Mouse (Mus musculus): ENCODE data around the gene Adam10. TPM values are rescaled to one million over a fixed set of nuclear protein-coding genes. Genes with fewer than 3 reads are reported as not detected.
A peak's percentile ranks its signal among the peaks of the same experiment; 100 is the strongest.

Adam10 gene
- polyA plus RNA-seq (2014; fragmentation: Nextera tagmentation; extraction: Ambion mirVana): 42.0 and 59.1 TPM in 2 replicates

DNA sequence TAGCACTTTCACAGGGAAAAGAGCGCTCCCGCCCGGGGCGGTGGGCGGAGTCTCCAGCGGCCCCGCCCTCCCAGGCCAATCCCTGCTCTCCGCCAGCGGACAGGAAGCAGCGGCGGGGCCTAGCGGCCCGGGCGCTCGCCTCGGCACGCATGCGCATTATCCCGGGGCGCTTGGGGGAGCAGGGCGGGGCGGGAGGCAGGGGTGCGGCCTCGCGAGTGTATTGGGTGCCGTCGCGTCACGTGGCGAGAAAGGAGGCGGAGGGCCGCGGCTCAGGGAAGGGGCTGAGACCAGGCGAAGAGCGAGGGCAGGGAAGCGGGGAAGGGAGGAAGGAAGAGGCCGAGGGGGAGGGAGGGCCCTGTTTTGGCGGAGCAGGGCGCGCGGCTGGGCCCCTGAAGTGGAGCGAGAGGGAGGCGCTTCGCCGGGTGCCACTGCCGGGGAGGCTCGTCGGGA lies at the start of gene Adam10:
Gene Adam10 (plus strand): TSS at position 316 of the 450 bp plus-strand sequence.
- Histone ChIP-seq H3K4me1 (ENCODE audit: control insufficient read depth, insufficient read depth, low read length) (peaks cover 14% of the 10 kb centered on the region), H3K9ac (replicated peaks; ENCODE audit: low read length) (peak within 1 kb of the TSS; percentile 94), H3K4me3 (replicated peaks; ENCODE audit: low read depth, low read length) (peak within 1 kb of the TSS; percentile 91), H3K36me3 (ENCODE audit: control insufficient read depth, insufficient read depth, low read length) (no peaks in the 10 kb centered on the region), H3K27ac (replicated peaks; ENCODE audit: low read depth, low read length) (peak within 1 kb of the TSS; percentile 98), H3K9me3 (ENCODE audit: control insufficient read depth, low read length) (no peaks in the 10 kb centered on the region), H3K4me2 (ENCODE audit: low read length) (peak within 1 kb of the TSS; percentile 84), H3K27me3 (ENCODE audit: control insufficient read depth, insufficient read depth, low read length) (no peaks in the 10 kb centered on the region)
- WGBS: under 1% methylated on average over 48 of the region's 48 CpGs
- peak; percentile 99 for ATAC-seq (ENCODE audit: low FRiP score, low TSS enrichment)
- peak; percentile 99 for DNase-seq

DNA sequence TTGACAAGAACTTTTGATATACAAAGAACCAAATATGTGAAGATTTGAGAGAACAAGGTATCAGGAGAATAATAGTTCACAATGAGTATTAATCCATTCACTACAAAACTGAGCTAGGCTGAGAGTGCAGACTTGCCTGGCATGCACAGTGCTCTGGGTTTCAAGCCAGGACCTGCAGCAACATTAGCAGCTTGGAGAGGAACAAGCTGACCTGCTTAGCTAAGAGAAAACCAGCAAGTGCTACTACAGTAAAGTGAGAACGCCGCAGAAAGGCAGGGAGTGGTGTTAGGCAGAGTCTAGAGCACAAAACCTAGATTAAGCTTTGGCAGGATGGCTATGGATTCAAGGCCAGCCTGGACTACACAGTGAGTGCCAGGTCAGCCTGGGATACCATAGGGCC lies 49.1 kb upstream of the Adam10 start:
- no peak overlapping the region for H3K4me2 ChIP-seq (ENCODE audit: low read length)
- H3K4me1 ChIP-seq (ENCODE audit: control insufficient read depth, insufficient read depth, low read length): no peaks in the 10 kb centered on the region
- DNase-seq: no peak
- no peaks in the 10 kb centered on the region for H3K27me3 ChIP-seq (ENCODE audit: control insufficient read depth, insufficient read depth, low read length)
- no peak overlapping the region for H3K27ac ChIP-seq (replicated peaks; ENCODE audit: low read depth, low read length)
- 92% methylated on average over 2 of the region's 2 CpGs for WGBS
- no peak overlapping the region for H3K9ac ChIP-seq (replicated peaks; ENCODE audit: low read length)
- H3K9me3 ChIP-seq (ENCODE audit: control insufficient read depth, low read length): no peaks in the 10 kb centered on the region
- ATAC-seq (ENCODE audit: low FRiP score, low TSS enrichment): no peak
- peaks cover 8% of the 10 kb centered on the region; the same call in 1 of the 2 replicates for H3K36me3 ChIP-seq (ENCODE audit: control insufficient read depth, insufficient read depth, low read length)
- H3K4me3 ChIP-seq (replicated peaks; ENCODE audit: low read depth, low read length): no peak overlapping the region

DNA sequence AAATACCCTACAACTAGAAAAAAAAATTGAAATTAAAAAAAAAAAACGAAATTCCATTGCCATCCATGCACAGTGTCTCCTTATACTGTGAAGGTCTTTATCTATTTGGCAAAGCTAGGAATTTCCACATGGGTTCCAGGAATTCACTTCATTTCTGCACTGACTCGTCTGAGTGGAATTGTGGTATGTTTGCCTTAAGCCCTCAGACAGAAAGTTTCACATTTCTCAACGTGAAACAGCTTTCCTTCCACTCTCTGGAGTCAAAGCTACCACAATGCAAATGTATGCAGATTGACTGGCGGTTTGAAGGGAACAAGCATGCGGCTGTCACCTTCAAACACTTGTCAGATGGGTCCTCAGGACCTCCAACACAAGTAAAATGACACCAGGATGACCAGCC lies 47.1 kb upstream of the Adam10 start:
- no peak for ATAC-seq (ENCODE audit: low FRiP score, low TSS enrichment)
- H3K27me3 ChIP-seq (ENCODE audit: control insufficient read depth, insufficient read depth, low read length): no peaks in the 10 kb centered on the region
- H3K9me3 ChIP-seq (ENCODE audit: control insufficient read depth, low read length): no peaks in the 10 kb centered on the region
- H3K4me2 ChIP-seq (ENCODE audit: low read length): no peak overlapping the region
- H3K27ac ChIP-seq (replicated peaks; ENCODE audit: low read depth, low read length): no peak overlapping the region
- no peak for DNase-seq
- no peak overlapping the region for H3K4me3 ChIP-seq (replicated peaks; ENCODE audit: low read depth, low read length)
- H3K36me3 ChIP-seq (ENCODE audit: control insufficient read depth, insufficient read depth, low read length): 0 out of 2 replicates have a peak, but pooled peaks cover 2% of the 10 kb centered on the region
- 27% methylated on average over 5 of the region's 5 CpGs for WGBS
- H3K9ac ChIP-seq (replicated peaks; ENCODE audit: low read length): no peak overlapping the region
- H3K4me1 ChIP-seq (ENCODE audit: control insufficient read depth, insufficient read depth, low read length): no peaks in the 10 kb centered on the region

DNA sequence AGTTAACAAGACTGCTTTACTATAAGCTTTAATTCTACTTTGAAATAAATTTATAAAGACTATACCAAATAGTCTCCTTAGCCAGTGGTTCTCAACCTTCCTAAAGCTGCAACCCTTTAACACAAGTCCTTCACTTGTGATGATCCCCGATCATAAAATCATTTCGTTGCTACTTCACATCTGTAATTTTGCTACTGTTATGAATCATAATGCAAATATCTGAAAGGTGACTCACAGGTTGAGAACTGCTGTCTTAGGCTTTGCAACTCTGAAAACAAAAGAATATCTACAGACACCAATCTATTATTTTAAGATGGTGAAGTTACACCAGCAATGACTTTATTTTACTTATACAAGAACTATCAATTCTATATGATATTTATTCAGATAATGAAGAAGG lies 42.0 kb upstream of the Adam10 start:
- Histone ChIP-seq H3K9me3 (ENCODE audit: control insufficient read depth, low read length) (no peaks in the 10 kb centered on the region), H3K4me1 (ENCODE audit: control insufficient read depth, insufficient read depth, low read length) (no peaks in the 10 kb centered on the region), H3K4me3 (replicated peaks; ENCODE audit: low read depth, low read length) (no peak overlapping the region), H3K27me3 (ENCODE audit: control insufficient read depth, insufficient read depth, low read length) (no peaks in the 10 kb centered on the region), H3K27ac (replicated peaks; ENCODE audit: low read depth, low read length) (no peak overlapping the region), H3K9ac (replicated peaks; ENCODE audit: low read length) (no peak overlapping the region), H3K4me2 (ENCODE audit: low read length) (no peak overlapping the region), H3K36me3 (ENCODE audit: control insufficient read depth, insufficient read depth, low read length) (peaks cover 11% of the 10 kb centered on the region)
- 85% methylated on average over 2 of the region's 2 CpGs for WGBS
- ATAC-seq (ENCODE audit: low FRiP score, low TSS enrichment) (no peak), DNase-seq (no peak)

DNA sequence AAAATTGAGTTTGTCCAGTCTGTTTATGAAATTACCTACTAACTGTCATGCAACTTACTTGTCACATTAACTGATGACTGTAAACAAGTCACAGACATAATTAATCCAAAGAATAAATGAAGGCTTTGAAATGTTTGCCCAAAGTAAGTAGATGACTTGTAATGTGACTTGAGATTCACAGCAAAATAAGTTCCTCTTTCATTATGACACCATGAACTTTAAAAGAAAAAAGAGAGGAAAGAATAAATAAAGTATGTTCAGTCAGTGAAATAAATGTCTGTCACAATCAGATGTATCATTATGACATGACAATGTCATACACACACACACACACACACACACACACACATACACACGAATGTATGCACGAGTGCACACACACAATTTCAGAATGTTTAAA lies 28.5 kb upstream of the Adam10 start:
- 85% methylated on average over 2 of the region's 2 CpGs for WGBS
- Histone ChIP-seq H3K36me3 (ENCODE audit: control insufficient read depth, insufficient read depth, low read length) (peaks cover 5% of the 10 kb centered on the region; the same call in 1 of the 2 replicates), H3K9me3 (ENCODE audit: control insufficient read depth, low read length) (no peaks in the 10 kb centered on the region), H3K4me1 (ENCODE audit: control insufficient read depth, insufficient read depth, low read length) (peaks cover 25% of the 10 kb centered on the region), H3K27me3 (ENCODE audit: control insufficient read depth, insufficient read depth, low read length) (no peaks in the 10 kb centered on the region), H3K4me3 (replicated peaks; ENCODE audit: low read depth, low read length) (no peak overlapping the region), H3K4me2 (ENCODE audit: low read length) (no peak overlapping the region), H3K9ac (replicated peaks; ENCODE audit: low read length) (no peak overlapping the region), H3K27ac (replicated peaks; ENCODE audit: low read depth, low read length) (no peak overlapping the region)
- no peak for DNase-seq
- ATAC-seq (ENCODE audit: low FRiP score, low TSS enrichment): no peak

DNA sequence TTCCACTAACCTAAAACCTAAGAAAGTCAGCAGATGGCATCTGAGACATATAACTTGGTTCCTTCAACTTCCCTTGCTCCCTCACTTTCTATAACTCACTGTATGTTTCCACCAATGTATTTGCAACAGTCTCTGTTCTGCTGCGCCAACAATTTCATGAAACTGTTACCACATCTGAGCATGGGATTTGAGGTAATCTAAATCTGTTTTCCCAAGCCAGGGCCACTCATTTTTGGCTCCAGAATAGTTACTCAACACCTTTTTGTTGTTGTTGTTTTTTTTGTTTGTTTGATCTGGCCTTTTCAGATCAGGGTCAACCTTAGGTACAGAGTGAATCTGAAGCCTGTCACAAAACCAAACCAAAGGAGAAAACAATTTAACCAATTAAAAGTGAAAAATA lies 27.8 kb upstream of the Adam10 start:
- Histone ChIP-seq H3K4me3 (replicated peaks; ENCODE audit: low read depth, low read length) (no peak overlapping the region), H3K4me2 (ENCODE audit: low read length) (no peak overlapping the region), H3K9me3 (ENCODE audit: control insufficient read depth, low read length) (no peaks in the 10 kb centered on the region), H3K36me3 (ENCODE audit: control insufficient read depth, insufficient read depth, low read length) (peaks cover 5% of the 10 kb centered on the region; the same call in 1 of the 2 replicates), H3K4me1 (ENCODE audit: control insufficient read depth, insufficient read depth, low read length) (peaks cover 28% of the 10 kb centered on the region), H3K27ac (replicated peaks; ENCODE audit: low read depth, low read length) (no peak overlapping the region), H3K27me3 (ENCODE audit: control insufficient read depth, insufficient read depth, low read length) (no peaks in the 10 kb centered on the region), H3K9ac (replicated peaks; ENCODE audit: low read length) (no peak overlapping the region)
- DNase-seq (no peak), ATAC-seq (ENCODE audit: low FRiP score, low TSS enrichment) (no peak)
- 97% methylated on average over 1 of the region's 1 CpGs for WGBS

DNA sequence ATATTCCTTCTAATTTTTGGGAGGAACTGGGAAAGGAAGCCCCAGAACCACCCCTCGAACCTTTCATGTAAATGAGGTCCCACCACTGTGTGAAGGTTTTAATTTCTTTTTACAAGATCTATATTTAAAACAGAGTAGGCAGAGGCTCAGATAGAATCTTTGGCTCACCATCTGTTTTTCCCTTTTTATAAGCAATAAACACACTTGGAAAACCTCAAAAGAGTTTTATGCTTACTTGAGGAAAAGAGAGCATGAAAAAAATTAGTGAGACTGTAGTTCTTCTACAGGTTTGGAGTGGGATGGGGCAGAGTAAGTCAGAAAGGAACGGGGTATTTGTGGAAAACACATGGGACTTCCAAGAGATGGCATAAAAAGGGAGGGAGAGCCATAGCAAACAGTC lies 26.6 kb upstream of the Adam10 start:
- WGBS: 80% methylated on average over 2 of the region's 2 CpGs
- H3K36me3 ChIP-seq (ENCODE audit: control insufficient read depth, insufficient read depth, low read length): peaks cover 5% of the 10 kb centered on the region; the same call in 1 of the 2 replicates
- no peak overlapping the region for H3K4me3 ChIP-seq (replicated peaks; ENCODE audit: low read depth, low read length)
- no peak overlapping the region for H3K27ac ChIP-seq (replicated peaks; ENCODE audit: low read depth, low read length)
- no peak overlapping the region for H3K9ac ChIP-seq (replicated peaks; ENCODE audit: low read length)
- H3K4me1 ChIP-seq (ENCODE audit: control insufficient read depth, insufficient read depth, low read length): peaks cover 28% of the 10 kb centered on the region
- no peak for ATAC-seq (ENCODE audit: low FRiP score, low TSS enrichment)
- no peaks in the 10 kb centered on the region for H3K9me3 ChIP-seq (ENCODE audit: control insufficient read depth, low read length)
- no peaks in the 10 kb centered on the region for H3K27me3 ChIP-seq (ENCODE audit: control insufficient read depth, insufficient read depth, low read length)
- DNase-seq: no peak
- H3K4me2 ChIP-seq (ENCODE audit: low read length): no peak overlapping the region

DNA sequence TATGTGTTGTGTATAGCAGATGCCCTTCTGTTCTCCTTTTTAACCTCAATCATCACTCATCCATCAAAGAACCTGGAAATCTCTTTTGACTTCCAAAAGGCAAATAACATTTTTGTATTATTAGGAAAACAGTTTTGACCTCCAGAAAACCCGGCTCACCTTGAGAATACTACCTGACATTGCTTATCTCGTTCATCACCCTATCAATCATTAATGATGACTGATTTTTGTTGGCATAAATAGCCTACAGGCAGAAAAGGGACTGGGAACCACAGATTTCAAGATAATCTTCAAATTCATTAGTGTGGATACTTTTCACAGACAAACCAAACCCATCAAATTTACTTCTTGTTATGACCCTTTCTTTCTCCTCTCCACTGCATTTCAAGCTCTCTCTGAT lies 24.9 kb upstream of the Adam10 start:
- DNase-seq: no peak
- no peaks in the 10 kb centered on the region for H3K27me3 ChIP-seq (ENCODE audit: control insufficient read depth, insufficient read depth, low read length)
- H3K36me3 ChIP-seq (ENCODE audit: control insufficient read depth, insufficient read depth, low read length): 0 out of 2 replicates have a peak, but pooled peaks cover 3% of the 10 kb centered on the region
- H3K9ac ChIP-seq (replicated peaks; ENCODE audit: low read length): peak overlapping the region; percentile 18; the same call in 1 of the 2 replicates
- H3K9me3 ChIP-seq (ENCODE audit: control insufficient read depth, low read length): no peaks in the 10 kb centered on the region
- peak overlapping the region; percentile 21 for H3K4me3 ChIP-seq (replicated peaks; ENCODE audit: low read depth, low read length)
- WGBS: 73% methylated on average over 2 of the region's 2 CpGs
- no peak overlapping the region for H3K27ac ChIP-seq (replicated peaks; ENCODE audit: low read depth, low read length)
- H3K4me2 ChIP-seq (ENCODE audit: low read length): peak overlapping the region; percentile 57
- ATAC-seq (ENCODE audit: low FRiP score, low TSS enrichment): no peak
- H3K4me1 ChIP-seq (ENCODE audit: control insufficient read depth, insufficient read depth, low read length): peaks cover 31% of the 10 kb centered on the region

DNA sequence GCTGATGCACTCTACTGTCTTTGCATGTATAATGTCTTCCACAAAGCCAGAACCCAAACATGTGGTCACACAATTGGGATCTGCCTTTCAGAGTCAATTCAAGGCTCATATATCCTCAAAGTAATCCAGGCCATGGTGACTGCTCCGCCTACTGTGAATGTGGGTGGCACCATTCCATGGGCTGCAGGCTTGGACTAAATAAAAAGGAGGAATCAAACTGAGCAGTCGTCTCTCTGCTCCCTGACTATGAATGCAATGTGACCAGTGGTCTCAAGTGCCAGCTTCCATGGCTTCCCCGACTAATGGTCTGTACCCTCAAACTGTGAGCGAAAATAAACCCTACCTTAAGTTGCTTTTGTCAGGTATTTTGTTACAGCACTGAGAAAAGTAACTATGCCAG lies 24.3 kb upstream of the Adam10 start:
- WGBS: 62% methylated on average over 4 of the region's 4 CpGs
- Histone ChIP-seq H3K27me3 (ENCODE audit: control insufficient read depth, insufficient read depth, low read length) (no peaks in the 10 kb centered on the region), H3K4me3 (replicated peaks; ENCODE audit: low read depth, low read length) (peak overlapping the region; percentile 21), H3K4me2 (ENCODE audit: low read length) (peak overlapping the region; percentile 57), H3K9me3 (ENCODE audit: control insufficient read depth, low read length) (no peaks in the 10 kb centered on the region), H3K36me3 (ENCODE audit: control insufficient read depth, insufficient read depth, low read length) (0 out of 2 replicates have a peak, but pooled peaks cover 3% of the 10 kb centered on the region), H3K4me1 (ENCODE audit: control insufficient read depth, insufficient read depth, low read length) (peaks cover 31% of the 10 kb centered on the region), H3K27ac (replicated peaks; ENCODE audit: low read depth, low read length) (no peak overlapping the region), H3K9ac (replicated peaks; ENCODE audit: low read length) (peak overlapping the region; percentile 18; the same call in 1 of the 2 replicates)
- no peak for DNase-seq
- ATAC-seq (ENCODE audit: low FRiP score, low TSS enrichment): no peak
